Mouse (Mus musculus): Measurements from ENCODE around the gene Mef2c.

GRCm38 (mm10) chr13:83574866-83575265 is 71.0 kb downstream of the Mef2c start:
- no peak for TF ChIP-seq MAX (IDR thresholded peaks at IDR 0.05; ENCODE audit: low read length)
- no peak for TF ChIP-seq USF2 (IDR thresholded peaks at IDR 0.05; ENCODE audit: borderline replicate concordance in 1 of 2, insufficient read depth in 1 of 2, low read depth in 1 of 2, low read length in 2 of 2)
- no peak for TF ChIP-seq CTCF (IDR thresholded peaks at IDR 0.05 in 2 of 3, conservative IDR thresholded peaks at IDR 0.05 in 1 of 3; ENCODE audit: control insufficient read depth in 1 of 3, insufficient read depth in 1 of 3, low read depth in 2 of 3, low read length in 3 of 3, poor library complexity in 1 of 3, severe bottlenecking in 1 of 3)
- TF ChIP-seq ZNF384 (IDR thresholded peaks at IDR 0.05; ENCODE audit: low read depth, low read length): no peak
- no peak for TF ChIP-seq CHD2 (IDR thresholded peaks at IDR 0.05; ENCODE audit: low read length)
- no peak for TF ChIP-seq RCOR1 (IDR thresholded peaks at IDR 0.05; ENCODE audit: low read depth, low read length)
- no peak for TF ChIP-seq KAT2A (conservative IDR thresholded peaks at IDR 0.05; ENCODE audit: low read depth, low read length)
- TF ChIP-seq POLR2A (IDR thresholded peaks at IDR 0.05; ENCODE audit: control insufficient read depth in 1 of 2, insufficient read depth in 1 of 2, low read depth in 1 of 2, low read length in 2 of 2, poor library complexity in 1 of 2): no peak
- TF ChIP-seq ZKSCAN1 (IDR thresholded peaks at IDR 0.05; ENCODE audit: low read depth, low read length): no peak
- TF ChIP-seq TAL1 (IDR thresholded peaks at IDR 0.05; ENCODE audit: low read length): no peak
- TF ChIP-seq POLR2AphosphoS2 (IDR thresholded peaks at IDR 0.05; ENCODE audit: low read length): no peak
- no peak for TF ChIP-seq ZMIZ1 (IDR thresholded peaks at IDR 0.05; ENCODE audit: low read depth, low read length)
- no peak for TF ChIP-seq MAFK (IDR thresholded peaks at IDR 0.05; ENCODE audit: borderline replicate concordance, low read depth, low read length)
- no peak for TF ChIP-seq GATA1 (IDR thresholded peaks at IDR 0.05; ENCODE audit: low read depth, low read length)
